Mouse (Mus musculus): Measurements from ENCODE around the gene Utp18.

DNA sequence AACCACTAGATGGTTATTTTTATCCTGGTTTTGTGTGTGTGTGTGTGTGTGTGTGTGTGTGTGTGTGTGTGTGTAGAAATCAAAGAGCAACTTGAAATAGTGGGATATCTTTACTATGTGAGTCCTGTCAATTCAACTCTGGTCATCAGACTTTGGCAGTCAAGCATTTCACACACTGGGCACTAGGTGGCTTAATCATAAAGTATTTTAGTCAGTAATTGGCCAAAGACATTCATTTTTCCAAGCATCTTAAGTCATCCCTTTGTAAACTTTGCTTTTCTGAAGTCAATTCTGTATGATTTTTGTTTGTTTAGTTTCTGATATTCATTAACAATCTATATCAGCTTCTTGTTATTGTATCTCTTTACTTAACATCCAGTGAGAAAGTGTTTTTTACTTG lies 43.5 kb upstream of the Utp18 start:
- TF ChIP-seq CTCF (IDR thresholded peaks at IDR 0.05) (peak; percentile 52), POLR2A (IDR thresholded peaks at IDR 0.05; ENCODE audit: insufficient read depth, low read depth, low read length) (no peak)

Data from heart, adult 2 months (tissue).